Mouse (Mus musculus) E14TG2a.4 (cell line): ENCODE results near the gene Nlrp6.
A peak's percentile ranks its signal among the peaks of the same experiment; 100 is the strongest.

Source experiments
- H3K27me3 ChIP-seq: 2 replicates; pipeline ENCODE4 v1.6.1; 2014; ENCODE audit warnings: low read length, control low read depth; ENCODE audit not compliant: insufficient read depth
- H3K36me3 ChIP-seq: 2 replicates; pipeline ENCODE4 v1.6.1; 2014; ENCODE audit warnings: low read length, control low read depth; ENCODE audit not compliant: insufficient read depth
- H3K4me1 ChIP-seq: replicated peaks from 2 replicates; pipeline ENCODE4 v1.6.1; 2014; ENCODE audit warnings: low read depth, low read length, control low read depth
- H3K4me3 ChIP-seq: replicated peaks from 2 replicates; pipeline ENCODE4 v1.5.1; 2014; ENCODE audit warnings: mild to moderate bottlenecking, low read length
- H3K9me3 ChIP-seq: 2 replicates; pipeline ENCODE4 v1.6.1; 2014; ENCODE audit warnings: low read length, control low read depth
- CTCF ChIP-seq: conservative IDR thresholded peaks from 2 replicates; pipeline ENCODE4 v1.5.1; 2014; ENCODE audit warnings: low read length
- NANOG ChIP-seq: IDR thresholded peaks from 2 replicates; pipeline ENCODE4 v1.6.1; 2014; ENCODE audit warnings: borderline replicate concordance, low read length, mixed read lengths
- POU5F1 ChIP-seq: IDR thresholded peaks from 2 replicates; pipeline ENCODE4 v1.6.1; 2014; ENCODE audit warnings: low read length, borderline replicate concordance

The Nlrp6 gene

GRCm38 (mm10) chr7:140907131-140907530 is 13.6 kb upstream of the Nlrp6 start:
- H3K36me3 ChIP-seq, result no peaks in the 10 kb centered on the region
- no peak for TF ChIP-seq POU5F1
- no peak for TF ChIP-seq NANOG
- no peak for TF ChIP-seq CTCF

GRCm38 (mm10) chr7:140907697-140908096 is 13.0 kb upstream of the Nlrp6 start:
- H3K9me3 ChIP-seq, result no peaks in the 10 kb centered on the region
- no peak overlapping the region for H3K4me3 ChIP-seq
- no peaks in the 10 kb centered on the region for H3K36me3 ChIP-seq
- H3K27me3 ChIP-seq, result no peaks in the 10 kb centered on the region
- TF ChIP-seq POU5F1, result no peak
- TF ChIP-seq NANOG, result no peak
- TF ChIP-seq CTCF, result no peak
- H3K4me1 ChIP-seq, result peaks cover 86% of the 10 kb centered on the region

More at GRCm38 (mm10) chr7:140907131-140907530, 13.6 kb upstream of the Nlrp6 start:
- Histone ChIP-seq H3K4me1 (peaks cover 89% of the 10 kb centered on the region), H3K9me3 (no peaks in the 10 kb centered on the region), H3K4me3 (no peak overlapping the region), H3K27me3 (no peaks in the 10 kb centered on the region)

DNA sequence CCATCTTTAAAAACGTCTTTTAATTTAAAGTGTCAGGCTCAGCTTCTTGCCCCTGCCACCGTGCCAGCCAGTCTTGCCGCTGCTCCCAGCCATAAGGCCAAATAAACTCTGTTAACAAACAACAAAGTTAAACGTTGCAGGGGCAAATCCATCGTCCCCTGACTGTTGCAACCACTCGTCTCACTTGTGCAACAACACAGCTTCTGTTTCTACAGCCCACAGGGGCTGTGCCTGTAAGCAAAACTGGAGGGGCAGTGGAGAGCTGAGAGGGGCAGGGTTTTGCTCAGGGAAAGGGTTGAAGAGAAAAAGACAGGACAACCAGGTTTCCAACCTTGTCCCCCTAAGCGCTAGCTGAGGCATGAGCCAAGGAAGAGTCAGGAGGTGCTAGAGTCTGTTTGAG is 12.5 kb upstream of the Nlrp6 start:
- no peaks in the 10 kb centered on the region for H3K36me3 ChIP-seq
- H3K9me3 ChIP-seq, result no peaks in the 10 kb centered on the region
- TF ChIP-seq POU5F1, result no peak
- TF ChIP-seq NANOG, result no peak
- no peak for TF ChIP-seq CTCF
- H3K4me3 ChIP-seq, result peak overlapping the region; percentile 72
- peaks cover 81% of the 10 kb centered on the region for H3K4me1 ChIP-seq
- H3K27me3 ChIP-seq, result no peaks in the 10 kb centered on the region

GRCm38 (mm10) chr7:140908634-140909107 is 12.0 kb upstream of the Nlrp6 start:
- no peaks in the 10 kb centered on the region for H3K27me3 ChIP-seq
- peaks cover 76% of the 10 kb centered on the region for H3K4me1 ChIP-seq
- no peaks in the 10 kb centered on the region for H3K36me3 ChIP-seq
- no peaks in the 10 kb centered on the region for H3K9me3 ChIP-seq
- peak overlapping the region; percentile 72 for H3K4me3 ChIP-seq
- TF ChIP-seq CTCF (peak; percentile 87), NANOG (no peak)

DNA sequence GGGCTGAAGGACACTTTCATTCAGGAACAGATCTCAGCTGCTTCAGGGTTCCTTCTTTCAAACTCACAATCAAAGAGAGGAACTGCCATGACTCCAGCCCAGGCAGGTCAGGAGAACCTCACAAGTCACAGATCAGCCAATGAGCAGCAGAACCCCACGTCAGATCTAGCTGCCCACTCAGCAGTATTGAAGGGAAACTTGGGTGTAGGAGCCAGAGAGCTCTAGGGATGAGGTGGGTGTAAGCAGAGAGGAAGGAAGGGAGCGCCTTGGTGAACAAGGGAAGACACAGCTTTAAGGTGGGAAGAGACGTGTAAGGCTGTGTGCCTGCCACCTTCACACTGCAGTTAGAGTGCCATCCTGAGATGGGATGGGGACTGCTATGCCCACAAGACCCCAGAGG is 8.4 kb upstream of the Nlrp6 start:
- H3K9me3 ChIP-seq, result no peaks in the 10 kb centered on the region
- no peak overlapping the region for H3K4me3 ChIP-seq
- peaks cover 45% of the 10 kb centered on the region for H3K4me1 ChIP-seq
- no peaks in the 10 kb centered on the region for H3K36me3 ChIP-seq
- no peak for TF ChIP-seq CTCF
- no peak for TF ChIP-seq POU5F1
- no peak for TF ChIP-seq NANOG
- no peaks in the 10 kb centered on the region for H3K27me3 ChIP-seq

DNA sequence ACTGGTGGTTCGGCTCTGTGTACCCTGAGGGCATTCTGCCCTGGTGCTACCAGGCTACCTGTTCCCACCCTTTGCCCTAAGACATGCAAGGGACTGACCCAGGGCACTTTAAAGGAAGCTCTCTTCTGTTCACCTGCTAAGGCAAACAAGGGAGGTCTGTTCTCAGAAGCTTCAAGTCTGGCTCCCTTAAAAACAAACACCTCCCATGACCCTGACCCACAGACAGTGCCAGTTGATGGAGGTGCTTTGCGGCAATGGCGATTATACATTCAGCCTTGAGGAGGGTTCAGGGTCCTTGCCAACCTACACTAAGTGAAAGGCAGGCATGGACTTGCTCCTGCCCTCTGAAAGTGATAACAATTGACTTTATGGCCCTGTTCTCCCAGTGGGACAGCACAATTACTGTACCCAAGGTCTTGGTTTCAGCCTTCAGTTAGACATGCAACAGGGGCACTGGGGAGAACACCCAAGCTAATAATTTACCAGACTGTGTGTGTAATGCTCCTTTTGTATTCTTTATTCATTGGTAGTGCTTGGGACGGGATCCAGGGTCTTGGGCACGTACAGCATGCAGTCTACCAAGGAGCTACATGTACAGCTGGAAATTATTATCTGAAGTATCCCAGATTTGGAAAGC is 7.7 kb upstream of the Nlrp6 start:
- Histone ChIP-seq H3K4me1 (peaks cover 42% of the 10 kb centered on the region), H3K27me3 (peaks cover 2% of the 10 kb centered on the region), H3K9me3 (no peaks in the 10 kb centered on the region), H3K4me3 (no peak overlapping the region), H3K36me3 (no peaks in the 10 kb centered on the region)
- TF ChIP-seq POU5F1 (no peak), CTCF (no peak), NANOG (no peak)

DNA sequence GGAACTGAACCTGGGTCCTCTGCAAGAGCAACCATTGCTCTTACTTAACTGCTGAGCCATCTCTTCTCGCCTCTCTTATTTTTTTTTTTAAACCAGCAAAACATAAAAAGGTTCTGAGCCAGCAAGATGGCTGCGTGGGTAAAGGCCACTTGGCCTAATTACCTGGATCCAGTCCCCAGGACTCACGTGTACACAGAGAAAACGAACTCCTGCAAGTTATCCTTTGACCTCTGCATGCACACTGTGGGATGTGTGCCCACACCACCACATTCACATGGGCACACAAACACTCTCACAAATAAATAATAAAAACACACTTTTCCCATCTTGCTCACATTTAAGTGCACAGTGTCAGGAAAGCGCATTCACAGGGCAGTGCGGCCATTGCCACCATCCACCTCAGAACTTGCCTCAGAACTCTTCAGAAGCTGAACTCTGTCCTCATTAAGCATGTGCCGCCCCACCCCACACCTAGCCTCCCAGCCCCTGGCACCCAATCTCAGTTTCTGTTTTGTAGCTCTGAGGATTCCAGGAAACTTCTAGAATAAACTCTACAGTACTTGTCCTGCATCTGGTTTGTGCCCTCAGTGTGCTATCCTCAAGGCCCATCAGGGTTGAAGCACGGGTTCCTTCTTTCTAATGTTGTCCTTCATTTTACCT is 6.5 kb upstream of the Nlrp6 start:
- H3K4me3 ChIP-seq, result no peak overlapping the region
- peaks cover 10% of the 10 kb centered on the region for H3K27me3 ChIP-seq
- peaks cover 31% of the 10 kb centered on the region for H3K4me1 ChIP-seq
- TF ChIP-seq NANOG, result no peak
- no peak for TF ChIP-seq CTCF
- TF ChIP-seq POU5F1, result no peak
- H3K9me3 ChIP-seq, result no peaks in the 10 kb centered on the region
- H3K36me3 ChIP-seq, result no peaks in the 10 kb centered on the region

DNA sequence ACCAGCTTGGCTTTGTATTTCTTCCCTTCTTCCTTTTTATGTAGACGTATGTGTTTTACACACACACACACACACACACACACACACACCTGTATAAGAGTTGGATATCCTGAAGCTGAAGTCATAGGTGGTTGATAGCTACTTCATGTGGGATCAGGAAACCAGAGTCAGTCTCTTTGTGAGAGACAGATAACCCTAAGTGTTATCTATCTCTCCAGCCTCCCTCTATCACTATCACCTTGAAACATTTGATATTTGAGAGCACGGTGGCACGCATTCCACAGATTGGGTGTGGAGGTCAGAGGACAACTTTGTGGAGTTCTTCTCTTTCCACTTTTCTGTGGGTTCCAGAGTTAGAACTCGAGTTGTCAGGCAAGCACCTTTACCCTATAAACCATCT is 791 bp upstream of the Nlrp6 start:
- TF ChIP-seq NANOG, result no peak
- no peak for TF ChIP-seq POU5F1
- no peak for TF ChIP-seq CTCF
- H3K4me3 ChIP-seq, result no peak overlapping the region
- peaks cover 33% of the 10 kb centered on the region for H3K4me1 ChIP-seq
- no peaks in the 10 kb centered on the region for H3K9me3 ChIP-seq
- H3K36me3 ChIP-seq, result no peaks in the 10 kb centered on the region
- H3K27me3 ChIP-seq, result peaks cover 68% of the 10 kb centered on the region
